Mouse (Mus musculus): ENCODE data around the gene C730034F03Rik. TPM values are rescaled to one million over a fixed set of nuclear protein-coding genes. Genes with fewer than 3 reads are reported as not detected.

Gene C730034F03Rik
- polyA plus RNA-seq, 1 experiment from 2014 or later = 2.7 TPM

DNA sequence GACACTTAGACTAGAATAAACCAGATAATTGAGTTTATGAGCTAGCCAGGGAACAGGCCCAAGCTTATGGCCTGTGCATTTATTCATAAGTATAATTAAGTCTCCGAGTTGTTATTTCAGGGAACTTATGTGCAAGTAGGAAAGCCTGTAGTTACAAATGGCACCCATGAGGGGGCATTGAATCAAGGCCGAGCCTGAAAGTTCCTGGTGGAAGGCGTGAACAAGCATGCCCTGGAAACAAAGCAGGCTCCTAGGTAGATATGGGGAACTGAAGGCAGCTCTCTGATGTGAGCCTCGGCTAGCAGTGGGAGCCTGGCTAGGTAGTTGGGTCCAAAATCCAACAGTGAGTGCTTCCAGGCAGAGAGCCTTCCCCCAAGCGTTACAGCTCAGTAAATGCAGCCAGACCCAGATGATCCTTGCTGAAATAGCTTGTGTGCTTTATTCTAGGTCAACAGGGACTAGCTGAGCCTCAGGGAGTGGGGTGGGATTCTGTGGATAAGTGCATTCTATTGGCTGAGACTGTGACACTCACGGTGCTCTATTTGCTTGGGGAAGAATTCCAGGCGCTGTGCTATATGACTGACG, 13.2 kb downstream of the C730034F03Rik start:
- Histone ChIP-seq H3K27me3 (ENCODE audit: insufficient read depth, poor library complexity, severe bottlenecking) (no peaks in the 10 kb centered on the region), H3K4me3 (no peak overlapping the region), H3K4me1 (no peaks in the 10 kb centered on the region), H3K36me3 (no peaks in the 10 kb centered on the region), H3K9me3 (no peaks in the 10 kb centered on the region), H3K27ac (no peak overlapping the region)
- DNase-seq (ENCODE audit: low spot score) = no peak
- 33% methylated on average over 8 of the region's 8 CpGs for WGBS

DNA sequence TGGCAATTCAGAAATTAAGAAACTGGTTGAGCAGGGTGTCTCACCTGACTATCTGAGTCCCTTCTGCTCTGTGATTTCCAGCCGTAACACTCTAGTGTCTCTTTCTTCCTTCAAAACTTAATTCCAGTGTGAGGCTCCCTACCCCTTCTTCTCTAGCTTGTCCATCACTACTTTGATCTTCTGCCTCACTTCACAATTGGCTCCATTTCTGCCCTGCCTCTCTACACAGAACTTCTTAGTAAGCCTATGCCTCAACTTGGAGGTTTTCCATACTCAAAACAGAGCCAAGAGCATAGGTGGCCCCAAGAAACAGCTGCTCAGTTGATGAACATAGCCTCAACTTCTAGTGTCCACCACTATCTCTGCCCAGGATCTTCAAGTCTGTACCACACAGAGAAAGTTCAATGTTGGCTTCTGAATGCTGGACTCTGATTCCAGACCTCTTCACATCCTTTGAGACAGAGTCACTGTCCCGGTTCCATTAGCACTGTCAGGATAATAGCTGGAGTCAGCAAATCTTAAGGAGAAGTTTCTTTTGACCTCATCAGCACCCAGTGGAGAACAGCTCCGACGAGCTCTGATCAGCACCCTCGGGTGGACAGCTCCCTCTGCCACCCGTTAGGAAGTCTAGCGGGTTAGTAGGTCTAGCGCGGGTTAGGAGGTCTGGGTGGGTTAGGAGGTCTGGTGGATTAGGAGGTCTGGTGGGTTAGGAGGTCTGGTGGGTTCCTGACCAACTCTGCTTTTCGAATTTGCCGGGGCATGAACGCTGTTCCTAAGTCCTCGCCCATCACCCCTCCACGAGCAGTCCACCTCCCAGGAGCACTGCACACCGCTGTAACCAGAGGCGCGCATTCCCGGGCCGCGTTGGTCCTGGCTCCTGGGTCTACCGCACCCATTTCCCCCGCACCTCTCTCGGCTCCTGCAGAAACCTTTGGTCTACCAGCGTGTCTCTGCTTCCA, 23.8 kb downstream of the C730034F03Rik start:
- no peaks in the 10 kb centered on the region for H3K36me3 ChIP-seq
- DNase-seq (ENCODE audit: low spot score) = peak; percentile 84
- H3K9me3 ChIP-seq = no peaks in the 10 kb centered on the region
- peaks cover 57% of the 10 kb centered on the region for H3K27me3 ChIP-seq (ENCODE audit: insufficient read depth, poor library complexity, severe bottlenecking)
- H3K4me3 ChIP-seq = peak overlapping the region; percentile 69
- no peak overlapping the region for H3K27ac ChIP-seq
- H3K4me1 ChIP-seq = peaks cover 17% of the 10 kb centered on the region
- WGBS = 5% methylated on average over 24 of the region's 24 CpGs

DNA sequence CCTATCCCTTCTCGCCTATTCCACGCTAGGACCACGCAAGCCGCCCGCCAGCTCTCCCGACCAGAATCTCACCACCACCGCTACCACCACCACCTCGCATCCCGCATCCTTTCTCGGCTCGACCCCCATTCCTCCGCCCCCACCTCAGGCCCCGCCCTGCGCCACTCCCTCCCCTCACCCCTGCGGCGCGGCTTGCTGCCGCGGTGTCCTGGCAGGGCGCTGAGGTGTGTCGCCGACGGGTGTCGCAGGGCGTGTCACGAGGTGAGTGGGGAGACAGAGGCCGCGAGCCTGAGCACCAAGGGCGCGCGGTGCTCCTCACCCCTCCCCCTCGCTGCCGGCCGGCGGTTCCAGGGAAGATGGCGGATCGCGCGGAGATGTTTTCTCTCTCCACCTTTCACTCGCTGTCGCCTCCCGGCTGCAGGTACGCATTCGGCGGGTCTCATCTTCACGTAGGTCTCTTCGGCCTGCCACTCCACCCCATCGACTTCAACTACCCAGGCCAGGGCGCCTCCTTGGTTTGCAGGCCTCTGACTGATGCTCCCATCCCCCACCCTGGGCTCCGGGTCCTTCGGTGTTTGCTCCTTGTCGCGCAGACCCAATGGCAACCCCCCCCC, 24.6 kb downstream of the C730034F03Rik start, which contains the start of gene Mapk8ip2:
TSS of gene Mapk8ip2 (plus strand) at position 49 of the 614 bp plus-strand sequence.
- no peaks in the 10 kb centered on the region for H3K9me3 ChIP-seq
- H3K27me3 ChIP-seq (ENCODE audit: insufficient read depth, poor library complexity, severe bottlenecking) = peaks cover 64% of the 10 kb centered on the region
- 1% methylated on average over 53 of the region's 53 CpGs for WGBS
- H3K27ac ChIP-seq = no peak within 1 kb of the TSS
- peaks cover 17% of the 10 kb centered on the region for H3K4me1 ChIP-seq
- H3K4me3 ChIP-seq = peak within 1 kb of the TSS; percentile 69
- DNase-seq (ENCODE audit: low spot score) = no peak
- H3K36me3 ChIP-seq = no peaks in the 10 kb centered on the region

DNA sequence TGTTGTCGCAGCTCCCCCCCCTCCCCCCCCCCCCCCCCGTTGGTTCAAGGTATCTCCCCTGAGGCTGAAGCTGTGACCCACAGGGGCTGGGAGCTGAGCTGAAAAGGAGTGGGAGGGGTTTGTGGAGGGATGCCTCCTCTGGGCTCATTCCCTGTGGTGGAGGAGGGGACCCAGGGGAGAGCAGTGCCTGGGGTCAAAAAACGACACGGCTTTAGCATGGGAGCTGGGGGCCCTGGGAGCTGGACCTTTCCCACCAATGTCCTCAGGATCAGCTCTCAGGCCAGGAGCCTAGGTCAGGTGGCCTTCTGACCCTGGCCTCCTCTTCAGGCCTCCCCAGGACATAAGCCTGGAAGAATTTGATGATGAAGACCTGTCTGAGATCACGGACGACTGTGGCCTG, 25.5 kb downstream of the C730034F03Rik start:
- no peak overlapping the region for H3K27ac ChIP-seq
- 15% methylated on average over 5 of the region's 6 CpGs for WGBS
- H3K4me1 ChIP-seq = peaks cover 17% of the 10 kb centered on the region
- no peaks in the 10 kb centered on the region for H3K36me3 ChIP-seq
- H3K27me3 ChIP-seq (ENCODE audit: insufficient read depth, poor library complexity, severe bottlenecking) = peaks cover 69% of the 10 kb centered on the region
- peak overlapping the region; percentile 5 for H3K4me3 ChIP-seq
- no peaks in the 10 kb centered on the region for H3K9me3 ChIP-seq
- DNase-seq (ENCODE audit: low spot score) = no peak

DNA sequence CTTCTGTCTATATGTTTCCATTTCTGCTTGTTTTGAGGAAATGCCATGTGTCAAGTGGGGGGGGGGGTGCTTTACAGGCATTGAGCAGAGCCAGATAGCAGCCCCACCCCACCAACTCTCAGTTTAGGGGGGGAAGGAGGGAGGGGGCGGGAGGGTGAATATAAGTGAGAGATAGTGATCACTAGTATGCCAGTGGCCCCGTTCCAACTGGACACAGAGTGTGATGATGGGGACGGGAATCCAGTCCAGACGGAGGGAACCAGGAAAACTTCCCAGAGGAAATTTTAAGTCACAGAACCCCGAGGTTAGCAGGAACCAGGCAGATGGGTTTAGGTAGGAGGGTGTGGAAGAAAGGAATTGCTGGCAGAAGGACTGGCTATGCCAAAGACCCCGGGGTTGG, 26.3 kb downstream of the C730034F03Rik start:
- no peak for DNase-seq (ENCODE audit: low spot score)
- Histone ChIP-seq H3K27ac (no peak overlapping the region), H3K9me3 (no peaks in the 10 kb centered on the region), H3K36me3 (no peaks in the 10 kb centered on the region), H3K27me3 (ENCODE audit: insufficient read depth, poor library complexity, severe bottlenecking) (peaks cover 77% of the 10 kb centered on the region), H3K4me1 (peaks cover 17% of the 10 kb centered on the region), H3K4me3 (no peak overlapping the region)
- 65% methylated on average over 6 of the region's 6 CpGs for WGBS

DNA sequence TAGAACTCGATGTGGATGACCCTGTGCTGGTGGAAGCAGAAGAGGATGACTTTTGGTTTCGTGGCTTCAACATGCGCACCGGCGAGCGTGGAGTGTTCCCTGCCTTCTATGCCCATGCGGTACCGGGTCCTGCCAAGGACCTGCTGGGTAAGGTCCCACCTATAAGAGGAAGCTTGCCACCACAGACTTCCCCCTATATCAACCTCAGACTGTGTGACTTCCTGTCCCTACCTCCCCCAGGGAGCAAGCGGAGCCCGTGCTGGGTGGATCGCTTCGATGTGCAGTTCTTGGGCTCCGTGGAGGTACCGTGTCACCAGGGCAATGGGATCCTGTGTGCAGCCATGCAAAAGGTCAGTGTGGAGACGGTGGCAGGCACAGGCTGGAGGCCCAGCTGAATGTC, 29.6 kb downstream of the C730034F03Rik start:
- Histone ChIP-seq H3K4me3 (no peak overlapping the region), H3K9me3 (no peaks in the 10 kb centered on the region), H3K36me3 (no peaks in the 10 kb centered on the region), H3K27ac (no peak overlapping the region), H3K4me1 (peaks cover 11% of the 10 kb centered on the region), H3K27me3 (ENCODE audit: insufficient read depth, poor library complexity, severe bottlenecking) (peaks cover 74% of the 10 kb centered on the region)
- WGBS = 88% methylated on average over 15 of the region's 15 CpGs
- DNase-seq (ENCODE audit: low spot score) = no peak

DNA sequence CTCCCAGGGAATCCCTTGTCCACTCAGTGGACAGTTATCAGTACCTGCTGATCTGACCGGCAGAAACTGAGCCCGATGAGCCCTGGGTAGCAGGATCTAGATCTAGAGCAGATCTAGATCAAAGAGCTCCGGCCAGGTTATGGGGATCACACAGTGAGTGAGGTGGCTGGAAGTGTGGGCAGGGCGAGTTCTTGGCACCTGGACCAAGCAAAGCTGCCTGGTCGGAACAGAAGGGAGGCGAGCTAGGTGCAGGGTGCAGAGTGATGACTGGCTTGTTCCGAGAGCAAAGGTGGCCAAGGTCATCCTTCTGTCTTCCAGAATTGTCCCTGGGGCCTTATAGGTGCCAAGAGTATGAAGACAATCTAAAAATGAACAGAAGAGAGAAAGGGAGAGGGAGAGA, 30.4 kb downstream of the C730034F03Rik start:
- Histone ChIP-seq H3K27me3 (ENCODE audit: insufficient read depth, poor library complexity, severe bottlenecking) (peaks cover 65% of the 10 kb centered on the region), H3K4me1 (peaks cover 2% of the 10 kb centered on the region; the same call in 1 of the 2 replicates)

DNA sequence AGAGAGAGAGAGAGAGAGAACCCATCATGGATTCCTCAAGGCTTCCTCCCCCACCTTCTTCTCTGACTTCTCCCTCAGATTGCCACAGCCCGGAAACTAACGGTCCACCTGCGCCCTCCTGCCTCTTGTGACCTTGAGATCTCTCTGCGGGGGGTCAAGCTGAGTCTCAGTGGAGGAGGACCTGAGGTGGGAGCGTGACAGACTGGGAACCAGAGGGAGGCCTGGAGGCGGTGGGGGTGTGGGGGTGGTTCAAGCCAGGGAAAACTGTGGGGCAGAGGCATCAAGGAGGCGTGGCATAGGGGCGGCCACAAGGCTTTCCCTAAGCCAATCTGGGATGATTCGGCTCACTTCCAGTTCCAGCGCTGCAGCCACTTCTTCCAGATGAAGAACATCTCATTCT, 30.9 kb downstream of the C730034F03Rik start:
- H3K27ac ChIP-seq = no peak overlapping the region

More for the DNA sequence above, 30.4 kb downstream of the C730034F03Rik start:
- Histone ChIP-seq H3K4me3 (no peak overlapping the region), H3K36me3 (no peaks in the 10 kb centered on the region), H3K27ac (no peak overlapping the region), H3K9me3 (no peaks in the 10 kb centered on the region)
- 82% methylated on average over 7 of the region's 7 CpGs for WGBS
- no peak for DNase-seq (ENCODE audit: low spot score)

DNA sequence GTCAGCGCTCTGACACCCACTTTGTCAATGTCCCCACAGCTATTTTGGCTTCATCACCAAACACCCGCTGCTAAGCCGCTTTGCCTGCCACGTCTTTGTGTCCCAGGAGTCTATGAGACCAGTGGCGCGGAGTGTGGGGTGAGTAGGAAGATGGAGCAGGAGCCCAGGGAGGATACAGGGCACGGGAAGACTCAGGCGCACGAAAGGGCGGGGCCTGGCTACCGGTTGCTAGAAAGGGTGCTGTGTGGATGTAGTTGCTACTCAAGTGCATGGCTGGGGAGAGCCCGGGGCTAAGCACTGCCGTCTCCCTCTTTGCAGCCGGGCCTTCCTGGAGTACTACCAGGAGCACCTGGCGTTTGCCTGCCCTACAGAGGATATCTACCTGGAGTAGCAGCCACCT, 31.9 kb downstream of the C730034F03Rik start:
- WGBS = 75% methylated on average over 15 of the region's 15 CpGs
- Histone ChIP-seq H3K4me3 (no peak overlapping the region), H3K9me3 (no peaks in the 10 kb centered on the region), H3K27me3 (ENCODE audit: insufficient read depth, poor library complexity, severe bottlenecking) (peaks cover 50% of the 10 kb centered on the region), H3K4me1 (no peaks in the 10 kb centered on the region), H3K36me3 (no peaks in the 10 kb centered on the region), H3K27ac (no peak overlapping the region)
- DNase-seq (ENCODE audit: low spot score) = peak; percentile 75

More for the DNA sequence above, 30.9 kb downstream of the C730034F03Rik start:
- 57% methylated on average over 10 of the region's 10 CpGs for WGBS
- Histone ChIP-seq H3K4me3 (no peak overlapping the region), H3K36me3 (no peaks in the 10 kb centered on the region), H3K4me1 (no peaks in the 10 kb centered on the region), H3K9me3 (no peaks in the 10 kb centered on the region), H3K27me3 (ENCODE audit: insufficient read depth, poor library complexity, severe bottlenecking) (peaks cover 61% of the 10 kb centered on the region)
- no peak for DNase-seq (ENCODE audit: low spot score)

DNA sequence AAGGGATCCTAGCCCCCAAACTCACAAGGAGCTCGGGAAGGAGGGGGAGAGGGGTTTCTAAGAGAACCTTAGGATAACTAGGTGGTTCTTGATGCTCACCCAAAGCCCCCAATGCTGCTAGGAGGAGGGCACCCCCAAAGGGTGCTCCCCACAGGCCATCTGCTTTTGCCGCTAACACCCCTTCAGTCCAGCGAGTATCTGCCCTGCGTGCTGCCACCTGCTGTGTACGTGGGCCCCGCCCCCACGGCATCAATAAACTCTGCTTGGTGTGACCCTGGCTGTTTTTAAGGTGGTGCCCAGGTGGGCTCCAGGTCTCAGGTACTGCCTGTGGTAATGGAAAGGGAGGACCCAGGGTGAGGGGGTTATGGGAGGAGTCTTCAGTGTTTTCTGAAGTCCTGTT, 32.8 kb downstream of the C730034F03Rik start:
- DNase-seq (ENCODE audit: low spot score) = peak; percentile 53
- Histone ChIP-seq H3K27me3 (ENCODE audit: insufficient read depth, poor library complexity, severe bottlenecking) (peaks cover 42% of the 10 kb centered on the region), H3K9me3 (no peaks in the 10 kb centered on the region), H3K27ac (no peak overlapping the region), H3K4me3 (no peak overlapping the region), H3K4me1 (no peaks in the 10 kb centered on the region), H3K36me3 (no peaks in the 10 kb centered on the region)
- 68% methylated on average over 7 of the region's 7 CpGs for WGBS

DNA sequence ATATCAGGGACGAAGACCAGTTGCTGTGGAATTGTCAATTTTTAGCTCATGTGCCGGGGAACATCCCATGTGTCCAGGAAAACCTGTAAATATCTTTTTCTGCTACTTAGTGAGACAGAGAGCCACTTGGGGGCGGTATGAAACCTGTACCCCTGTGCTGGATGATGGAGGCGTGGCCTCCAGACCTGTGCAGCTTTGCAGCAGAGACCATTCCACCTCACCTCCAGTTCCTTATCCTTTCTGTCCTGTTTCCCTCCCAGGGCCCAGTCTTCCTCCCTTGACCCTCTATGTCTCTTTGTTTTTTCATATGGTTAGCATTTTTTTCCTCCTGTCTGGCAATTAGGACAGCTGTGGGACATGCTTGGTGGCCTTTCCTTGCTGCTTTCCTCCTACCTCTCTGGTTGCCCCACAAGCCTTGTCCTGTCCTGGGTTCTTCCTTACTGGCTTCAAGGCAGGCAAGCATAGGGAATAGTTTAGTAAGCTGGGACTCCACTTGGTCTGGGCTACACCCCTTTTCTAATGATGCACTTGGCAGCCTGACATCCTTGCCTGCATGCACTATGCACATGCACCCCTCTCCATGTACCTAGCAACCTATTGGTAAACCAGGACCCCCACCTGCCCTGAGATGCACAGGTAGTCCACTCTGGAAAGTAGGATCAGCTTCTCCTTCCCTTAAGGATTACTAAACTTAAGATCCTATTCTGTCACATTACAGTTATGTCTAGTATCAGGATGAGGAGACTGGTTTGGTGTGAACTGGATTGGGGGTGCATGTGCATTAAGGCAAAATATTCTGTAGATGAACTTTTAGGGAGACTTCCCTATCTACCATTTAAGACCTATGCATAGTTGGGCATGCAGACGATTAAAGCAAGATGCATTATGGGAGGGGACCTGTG, 34.2 kb downstream of the C730034F03Rik start:
- WGBS = 59% methylated on average over 5 of the region's 5 CpGs
- Histone ChIP-seq H3K9me3 (no peaks in the 10 kb centered on the region), H3K27ac (no peak overlapping the region), H3K4me3 (no peak overlapping the region), H3K36me3 (no peaks in the 10 kb centered on the region), H3K4me1 (no peaks in the 10 kb centered on the region), H3K27me3 (ENCODE audit: insufficient read depth, poor library complexity, severe bottlenecking) (peaks cover 29% of the 10 kb centered on the region)
- no peak for DNase-seq (ENCODE audit: low spot score)

DNA sequence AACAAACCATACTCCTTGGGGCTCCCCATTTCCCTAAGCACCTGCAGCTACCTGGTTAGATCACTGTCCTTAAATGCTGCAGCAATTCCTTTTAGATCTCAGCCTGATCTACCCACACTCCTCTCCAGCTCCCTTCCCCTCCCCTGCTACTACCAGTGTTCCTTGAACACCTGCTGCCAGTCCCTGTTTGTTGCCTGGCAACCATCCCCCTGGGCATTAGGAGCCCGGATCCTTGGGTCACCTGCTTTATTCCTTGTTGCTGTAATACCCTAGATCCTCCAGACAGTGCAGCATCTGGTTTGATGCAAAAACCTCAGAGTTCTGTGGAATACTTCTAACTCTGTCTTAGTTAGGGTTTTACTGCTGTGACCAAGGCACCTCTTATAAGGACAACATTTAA, 35.7 kb downstream of the C730034F03Rik start:
- Histone ChIP-seq H3K4me1 (no peaks in the 10 kb centered on the region), H3K4me3 (no peak overlapping the region), H3K27ac (no peak overlapping the region), H3K9me3 (no peaks in the 10 kb centered on the region), H3K36me3 (no peaks in the 10 kb centered on the region), H3K27me3 (ENCODE audit: insufficient read depth, poor library complexity, severe bottlenecking) (peaks cover 18% of the 10 kb centered on the region)
- DNase-seq (ENCODE audit: low spot score) = no peak
- 23% methylated on average over 1 of the region's 1 CpGs for WGBS
